Mouse (Mus musculus) heart, embryonic 14.5 days (tissue): ENCODE results near the gene Zdhhc8. TPM values are rescaled to one million over a fixed set of nuclear protein-coding genes. Genes with fewer than 3 reads are reported as not detected.

Experiments used
- ATAC-seq: fragments of 200-750 bp; cut with Nextera tagmentation; 2 replicates; pipeline ENCODE4 v1.8.0; 2017; ENCODE audit warnings: low read depth, moderate TSS enrichment; ENCODE audit not compliant: insufficient number of reproducible peaks, insufficient read depth, low FRiP score
- H3K27ac ChIP-seq, 2 experiments: fragments of 200-500 bp in 1 of 2; fragments of 300-500 bp in 1 of 2; sonication (generic) in 1 of 2; replicated peaks in 1 of 2; 2 replicates each; pipeline ENCODE4 v1.5.1; 2012 to 2014; ENCODE audit warnings: low read depth in 2 of 2, low read length in 2 of 2, control low read depth in 1 of 2, mild to moderate bottlenecking in 1 of 2, mixed read lengths in 1 of 2; ENCODE audit not compliant: control insufficient read depth in 1 of 2, insufficient read depth in 1 of 2
- H3K27me3 ChIP-seq: fragments of 300-500 bp; sonication (generic); 2 replicates; pipeline ENCODE4 v1.6.1; 2014; ENCODE audit warnings: mild to moderate bottlenecking, low read length, control low read depth; ENCODE audit not compliant: control insufficient read depth, insufficient read depth
- H3K36me3 ChIP-seq: fragments of 300-500 bp; sonication (generic); 2 replicates; pipeline ENCODE4 v1.6.1; 2014; ENCODE audit warnings: mild to moderate bottlenecking, control low read depth, low read length, mixed read lengths; ENCODE audit not compliant: control insufficient read depth, insufficient read depth
- H3K4me1 ChIP-seq, 2 experiments: fragments of 200-500 bp in 1 of 2; fragments of 300-500 bp in 1 of 2; sonication (generic) in 1 of 2; 2 replicates each; pipeline ENCODE4 v1.6.1; 2012 to 2014; ENCODE audit warnings: low read length in 2 of 2, control low read depth in 1 of 2, mixed read lengths in 1 of 2; ENCODE audit not compliant: control insufficient read depth in 2 of 2, insufficient read depth in 2 of 2
- H3K4me2 ChIP-seq: fragments of 300-500 bp; sonication (generic); 2 replicates; pipeline ENCODE4 v1.6.1; 2014; ENCODE audit warnings: mild to moderate bottlenecking, low read length
- H3K4me3 ChIP-seq, 2 experiments: fragments of 200-500 bp in 1 of 2; fragments of 300-500 bp in 1 of 2; sonication (generic) in 1 of 2; 2 replicates each; pipeline ENCODE4 v1.5.1; 2012 to 2014; ENCODE audit warnings: low read length in 2 of 2, mild to moderate bottlenecking in 2 of 2, control low read depth in 1 of 2, low read depth in 1 of 2, moderate library complexity in 1 of 2; ENCODE audit not compliant: control insufficient read depth in 1 of 2, insufficient read depth in 1 of 2
- H3K9ac ChIP-seq: fragments of 300-500 bp; sonication (generic); 2 replicates; pipeline ENCODE4 v1.6.1; 2014; ENCODE audit warnings: mild to moderate bottlenecking, low read length
- H3K9me3 ChIP-seq: fragments of 300-500 bp; sonication (generic); 2 replicates; pipeline ENCODE4 v1.6.1; 2016; ENCODE audit warnings: low read length, control low read depth; ENCODE audit not compliant: control insufficient read depth
- WGBS: fragments of 180-500 bp; shearing (Covaris S2); extraction: QIAGEN DNeasy Blood & Tissue Kit; methylation state at CpG from one replicate; pipeline ENCODE4 v1.1.7; 2014; 5-methylcytosine and 5-hydroxymethylcytosine counted together
- polyA plus RNA-seq: library from polyadenylated mRNA; unstranded; fragments of >200 nt; fragmentation: Nextera tagmentation; extraction: Ambion mirVana; gene quantifications from 2 replicates; pipeline ENCODE4 v1.2.1, GENCODE M21; 2014

The Zdhhc8 gene
- polyA plus RNA-seq, 1 experiment from 2014 or later: 22.5 TPM

GRCm38 (mm10) chr16:18250828-18251790 is 16.2 kb upstream of the Zdhhc8 start:
- Histone ChIP-seq H3K27me3 (no peaks in the 10 kb centered on the region), H3K4me2 (peak overlapping the region; percentile 96), H3K36me3 (peaks cover 74% of the 10 kb centered on the region), H3K4me1 (peaks cover 10 to 33% of the 10 kb centered on the region in 2 experiments), H3K9me3 (no peaks in the 10 kb centered on the region), H3K27ac (no peak overlapping the region), H3K4me3 (no peak overlapping the region), H3K9ac (peak overlapping the region; percentile 49)
- WGBS: 59% methylated on average over 10 of the region's 10 CpGs
- ATAC-seq: no peak

DNA sequence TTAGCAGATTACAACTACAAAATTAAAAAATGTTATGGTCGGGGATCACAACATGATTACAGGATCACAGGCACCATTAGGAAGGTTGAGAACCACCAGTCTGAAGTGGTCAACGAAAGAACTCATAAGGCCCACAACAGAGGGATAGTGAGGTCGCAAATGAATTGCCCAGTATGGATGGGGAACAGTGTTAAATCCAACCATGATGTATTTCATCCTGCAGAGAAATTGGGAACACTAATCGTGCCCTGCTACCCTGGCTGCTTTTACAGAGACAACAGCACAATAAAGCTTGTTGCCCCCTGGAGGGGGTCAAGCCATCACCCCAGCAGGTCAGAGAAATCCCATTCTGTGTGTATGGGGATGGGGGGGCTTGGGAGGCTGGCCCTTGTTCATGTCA is 15.3 kb upstream of the Zdhhc8 start:
- no peak for ATAC-seq
- no peaks in the 10 kb centered on the region for H3K9me3 ChIP-seq
- 0 out of 4 replicates have a peak overlapping the region, but pooled peaks of 1 of the 2 experiments have one; percentile 3 for H3K27ac ChIP-seq
- H3K27me3 ChIP-seq: no peaks in the 10 kb centered on the region
- peak overlapping the region in 1 of 2 experiments; percentile 97; a peak in 2 of 4 replicates for H3K4me3 ChIP-seq
- H3K4me1 ChIP-seq: peaks cover 10 to 33% of the 10 kb centered on the region in 2 experiments
- H3K36me3 ChIP-seq: peaks cover 74% of the 10 kb centered on the region
- H3K4me2 ChIP-seq: peak overlapping the region; percentile 96
- 66% methylated on average over 4 of the region's 4 CpGs for WGBS
- peak overlapping the region; percentile 94 for H3K9ac ChIP-seq

DNA sequence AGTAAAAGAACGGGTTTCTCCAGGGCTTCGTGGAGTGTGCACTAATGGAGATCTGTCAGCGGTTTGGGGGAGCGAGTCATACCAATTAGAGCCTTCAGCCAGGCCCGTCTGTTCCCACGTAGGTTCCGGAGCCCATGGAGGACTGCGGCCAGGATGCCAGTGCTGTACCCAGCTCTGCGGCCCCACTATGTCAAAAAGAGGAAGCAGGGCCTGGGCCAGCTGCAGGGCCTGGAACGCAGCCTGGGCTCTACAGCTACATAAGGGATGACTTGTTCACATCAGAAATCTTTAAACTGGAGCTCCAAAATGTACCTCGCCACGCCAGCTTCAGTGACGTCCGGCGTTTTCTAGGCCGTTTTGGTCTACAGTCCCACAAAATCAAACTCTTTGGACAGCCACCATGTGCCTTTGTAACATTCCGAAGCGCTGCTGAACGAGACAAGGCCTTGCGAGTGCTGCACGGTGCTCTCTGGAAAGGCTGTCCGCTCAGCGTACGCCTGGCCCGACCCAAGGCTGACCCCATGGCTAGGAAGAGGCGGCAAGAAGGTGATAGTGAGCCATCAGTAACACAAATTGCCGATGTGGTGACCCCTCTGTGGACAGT is 14.5 kb upstream of the Zdhhc8 start:
- H3K27me3 ChIP-seq: no peaks in the 10 kb centered on the region
- peak; percentile 6; the same call in 1 of the 2 replicates for ATAC-seq
- peaks cover 74% of the 10 kb centered on the region for H3K36me3 ChIP-seq

GRCm38 (mm10) chr16:18248433-18249363 is 13.8 kb upstream of the Zdhhc8 start, which contains the start of the genes Trmt2a and Ranbp1:
Gene Trmt2a (plus strand): TSS chr16:18248679.
Gene Ranbp1 (minus strand): TSS chr16:18248732.
- Histone ChIP-seq H3K4me1 (peaks cover 10 to 33% of the 10 kb centered on the region in 2 experiments), H3K4me2 (peak within 1 kb of the TSS; percentile 96), H3K36me3 (peaks cover 74% of the 10 kb centered on the region), H3K4me3 (peak within 1 kb of the TSS; percentile 79 to 97), H3K9me3 (no peaks in the 10 kb centered on the region), H3K9ac (peak within 1 kb of the TSS; percentile 95), H3K27ac (peak within 1 kb of the TSS; percentile 93), H3K27me3 (no peaks in the 10 kb centered on the region)
- ATAC-seq: peak; percentile 94
- WGBS: under 1% methylated on average over 93 of the region's 102 CpGs

More for the DNA sequence above, 14.5 kb upstream of the Zdhhc8 start:
- Histone ChIP-seq H3K9me3 (no peaks in the 10 kb centered on the region), H3K9ac (peak overlapping the region; percentile 94), H3K4me2 (peak overlapping the region; percentile 96), H3K4me1 (peaks cover 10 to 33% of the 10 kb centered on the region in 2 experiments), H3K4me3 (peak overlapping the region; percentile 79 to 97), H3K27ac (peak overlapping the region; percentile 93)
- WGBS: 4% methylated on average over 27 of the region's 27 CpGs

DNA sequence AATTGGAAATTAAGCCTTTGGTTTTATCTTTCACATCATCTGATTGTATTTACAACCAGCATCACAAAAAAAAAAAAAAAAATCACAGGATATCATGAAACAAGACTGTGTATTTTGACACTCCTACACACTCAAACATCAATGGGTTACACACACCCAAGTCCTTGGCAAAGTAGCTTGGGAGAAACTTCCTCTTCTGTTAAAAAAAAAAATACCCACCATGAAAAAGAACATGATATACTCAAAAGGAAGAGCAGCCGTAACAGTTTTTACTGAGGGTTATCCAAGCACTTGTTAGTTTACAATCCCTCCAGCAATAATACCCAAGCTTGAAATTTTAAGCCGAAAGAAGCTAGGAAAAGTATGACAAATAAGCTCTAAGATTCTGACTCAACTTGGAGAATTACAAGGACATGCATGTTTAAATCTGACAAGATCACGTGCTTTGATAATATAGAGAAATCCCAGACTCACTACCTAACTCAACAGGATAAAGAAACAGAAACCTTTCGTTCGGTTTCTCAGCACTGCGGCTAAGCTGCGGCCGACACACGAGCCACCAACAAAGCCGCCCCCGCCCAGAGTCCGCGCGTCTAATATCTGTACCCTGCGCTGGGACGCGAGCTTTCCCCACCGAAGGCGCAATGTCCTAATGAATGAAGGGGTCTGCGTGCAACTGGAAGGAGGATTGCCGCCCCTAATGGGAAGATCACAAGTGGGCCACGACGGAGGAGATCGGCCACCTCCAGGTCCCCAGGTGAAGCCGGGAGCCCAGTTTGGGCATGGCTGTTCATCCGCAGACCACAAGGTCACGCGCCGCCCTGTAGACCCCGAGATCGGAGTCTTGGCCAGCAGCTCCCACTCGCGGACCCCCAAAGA is 12.8 kb upstream of the Zdhhc8 start:
- Histone ChIP-seq H3K4me2 (peak overlapping the region; percentile 96), H3K27ac (peak overlapping the region; percentile 81 to 88), H3K36me3 (peaks cover 74% of the 10 kb centered on the region), H3K27me3 (no peaks in the 10 kb centered on the region), H3K4me3 (peak overlapping the region; percentile 79 to 97), H3K9me3 (no peaks in the 10 kb centered on the region), H3K4me1 (peaks cover 10 to 33% of the 10 kb centered on the region in 2 experiments), H3K9ac (peak overlapping the region; percentile 95)
- under 1% methylated on average over 33 of the region's 33 CpGs for WGBS
- no peak for ATAC-seq

GRCm38 (mm10) chr16:18241581-18241980 is 6.6 kb upstream of the Zdhhc8 start:
- Histone ChIP-seq H3K27ac (no peak overlapping the region), H3K9me3 (no peaks in the 10 kb centered on the region), H3K27me3 (no peaks in the 10 kb centered on the region), H3K4me3 (no peak overlapping the region), H3K4me2 (no peak overlapping the region), H3K9ac (no peak overlapping the region), H3K36me3 (peaks cover 94% of the 10 kb centered on the region), H3K4me1 (peaks cover 0 to 2% of the 10 kb centered on the region in 2 experiments; a peak in 2 of 4 replicates)
- ATAC-seq: no peak
- WGBS: 91% methylated on average over 10 of the region's 10 CpGs
